Mouse (Mus musculus): ENCODE measurements around the gene Amph.
"Not testable (repeated sequence)": the region's sequence is repeated elsewhere in the genome, so short reads cannot be mapped to it uniquely, and the experiment has no call there.

The Amph gene

GRCm38 (mm10) chr13:18948171-18949028 is at the start of gene Amph:
TSS of gene Amph (plus strand) at chr13:18948205.
- DNase-seq (ENCODE audit: low spot score), result peak; percentile 54

GRCm38 (mm10) chr13:18903623-18904022 is 44.4 kb upstream of the Amph start:
- no peak for DNase-seq (ENCODE audit: low spot score)

- no peak for DNase-seq (ENCODE audit: low spot score)
Observed at GRCm38 (mm10) chr13:18914774-18915173, 33.2 kb upstream of the Amph start.

GRCm38 (mm10) chr13:18933191-18933590 is 14.8 kb upstream of the Amph start:
- DNase-seq (ENCODE audit: low spot score), result not testable (repeated sequence)

- DNase-seq (ENCODE audit: low spot score), result no peak
Observed at GRCm38 (mm10) chr13:18947686-18948085, 319 bp upstream of the Amph start.

GRCm38 (mm10) chr13:18949029-18949350 is 985 bp downstream of the Amph start:
- DNase-seq (ENCODE audit: low spot score), result no peak

GRCm38 (mm10) chr13:18949626-18950200 is 1.7 kb downstream of the Amph start:
- no peak for DNase-seq (ENCODE audit: low spot score)

- no peak for DNase-seq (ENCODE audit: low spot score)
Observed at GRCm38 (mm10) chr13:18953575-18953974, 5.6 kb downstream of the Amph start.

- DNase-seq (ENCODE audit: low spot score), result no peak
Observed at GRCm38 (mm10) chr13:18956065-18956913, 8.3 kb downstream of the Amph start.

- DNase-seq (ENCODE audit: low spot score), result no peak
Observed at GRCm38 (mm10) chr13:18957028-18957427, 9.0 kb downstream of the Amph start.

GRCm38 (mm10) chr13:18972571-18972970 is 24.6 kb downstream of the Amph start:
- DNase-seq (ENCODE audit: low spot score), result no peak

GRCm38 (mm10) chr13:18974351-18974750 is 26.3 kb downstream of the Amph start:
- no peak for DNase-seq (ENCODE audit: low spot score)

GRCm38 (mm10) chr13:18987266-18987665 is 39.3 kb downstream of the Amph start:
- DNase-seq (ENCODE audit: low spot score), result no peak

GRCm38 (mm10) chr13:18988323-18988722 is 40.3 kb downstream of the Amph start:
- no peak for DNase-seq (ENCODE audit: low spot score)

- no peak for DNase-seq (ENCODE audit: low spot score)
Observed at GRCm38 (mm10) chr13:18989185-18989714, 41.2 kb downstream of the Amph start.

- DNase-seq (ENCODE audit: low spot score), result no peak
Observed at GRCm38 (mm10) chr13:19002502-19002901, 54.5 kb downstream of the Amph start.

- DNase-seq (ENCODE audit: low spot score), result no peak
Observed at GRCm38 (mm10) chr13:19004406-19004805, 56.4 kb downstream of the Amph start.

GRCm38 (mm10) chr13:19008440-19008839 is 60.4 kb downstream of the Amph start:
- no peak for DNase-seq (ENCODE audit: low spot score)

GRCm38 (mm10) chr13:19014825-19015375 is 66.9 kb downstream of the Amph start:
- no peak for DNase-seq (ENCODE audit: low spot score)

GRCm38 (mm10) chr13:19021529-19021928 is 73.5 kb downstream of the Amph start:
- DNase-seq (ENCODE audit: low spot score), result no peak

- no peak for DNase-seq (ENCODE audit: low spot score)
Observed at GRCm38 (mm10) chr13:19022310-19022709, 74.3 kb downstream of the Amph start.

GRCm38 (mm10) chr13:19025091-19025688 is 77.2 kb downstream of the Amph start:
- DNase-seq (ENCODE audit: low spot score), result no peak
